Mouse (Mus musculus) spleen, adult 12 weeks (tissue): Measurements from ENCODE around the gene Med9.

Experiments
- DNase-seq: peaks from one replicate; pipeline ENCODE4 v3.0.0; 2022; ENCODE audit warnings: low spot score

Gene Med9

GRCm38 (mm10) chr11:60001231-60001980, 53.4 kb downstream of the Med9 start:
- DNase-seq, result no peak

- no peak for DNase-seq
These were observed 55.8 kb downstream of the Med9 start for GRCm38 (mm10) chr11:60003811-60004210.

- DNase-seq, result no peak
These were observed 56.7 kb downstream of the Med9 start for GRCm38 (mm10) chr11:60004716-60005115.

GRCm38 (mm10) chr11:60005866-60006265, 57.9 kb downstream of the Med9 start:
- DNase-seq, result no peak

GRCm38 (mm10) chr11:60009451-60009850, 61.4 kb downstream of the Med9 start:
- DNase-seq, result no peak

GRCm38 (mm10) chr11:60011516-60011915, 63.5 kb downstream of the Med9 start:
- DNase-seq, result no peak
